ENCODE assay signal across 29 mouse cellular contexts in the genomic region with DNA sequence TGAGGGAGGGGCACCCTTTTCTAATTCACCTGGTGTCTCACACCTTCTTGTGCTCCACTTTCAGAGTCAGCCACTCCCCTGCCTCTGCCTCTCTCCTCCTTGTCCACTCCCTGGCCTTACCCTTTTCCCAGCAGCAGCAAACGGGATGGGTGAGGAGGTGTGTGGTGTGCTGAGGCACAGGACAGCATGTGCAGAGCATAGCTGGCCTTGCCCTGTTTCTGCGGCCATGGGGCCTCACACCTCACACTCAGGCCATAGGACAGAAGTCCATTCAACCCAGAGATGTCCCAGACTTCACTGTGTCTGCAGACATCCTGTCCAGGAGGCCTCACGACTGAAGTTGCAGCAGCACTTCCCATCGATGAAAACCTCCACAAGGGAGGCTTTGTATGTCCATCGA. TPM values are rescaled to one million over a fixed set of nuclear protein-coding genes. Genes with fewer than 3 reads are reported as not detected.
DNase-seq lines count a peak whose midpoint lies in the region; ATAC-seq and TF ChIP-seq lines count a peak whose summit lies in the region.
"Had no signal": no experiment of that assay in that cellular context is flagged by ENCODE, and none has a peak within 500 bp of the region (broad histone marks: within the 10 kb centered on the region; RNA-seq: fewer than 3 reads in every experiment).

No protein-coding gene starts in this region.

- H3K4me2 ChIP-seq in intestine, embryonic 14.5 days (ENCODE audit: low read length), result no peak overlapping the region
- H3K4me2 ChIP-seq in intestine, embryonic 15.5 days (replicated peaks), result no peak overlapping the region
- no peak overlapping the region for H3K4me2 ChIP-seq in liver, embryonic 12.5 days
- H3K4me2 ChIP-seq in stomach, embryonic 16.5 days (ENCODE audit: low read depth, low read length), result no peak overlapping the region
- no peak overlapping the region for H3K4me2 ChIP-seq in stomach, postnatal 0 days (replicated peaks; ENCODE audit: low read depth)
- H3K4me2 ChIP-seq: embryonic facial prominence, embryonic 12.5 days; forebrain, embryonic 13.5 days had no signal

- H3K4me3 ChIP-seq in intestine, embryonic 14.5 days (ENCODE audit: low read depth, low read length), result no peak overlapping the region
- H3K4me3 ChIP-seq in intestine, embryonic 15.5 days (replicated peaks), result no peak overlapping the region
- peak overlapping the region; percentile 0; the same call in 1 of the 2 replicates for H3K4me3 ChIP-seq in liver, adult 2 months (ENCODE audit: insufficient read depth, low read depth, low read length)
- no peak overlapping the region for H3K4me3 ChIP-seq in liver, embryonic 12.5 days
- no peak overlapping the region for H3K4me3 ChIP-seq in stomach, embryonic 16.5 days (replicated peaks; ENCODE audit: low read length)
- H3K4me3 ChIP-seq in stomach, postnatal 0 days (ENCODE audit: low read depth, low read length), result no peak overlapping the region
- H3K4me3 ChIP-seq: embryonic facial prominence, embryonic 10.5 days; embryonic facial prominence, embryonic 12.5 days; forebrain, embryonic 13.5 days had no signal

- intact Hi-C loops in heart, postnatal 14 days (cut with DNase I), result no loop called here

- no peak overlapping the region for H3K9ac ChIP-seq in intestine, embryonic 14.5 days (ENCODE audit: low read length)
- no peak overlapping the region for H3K9ac ChIP-seq in intestine, embryonic 15.5 days
- peak overlapping the region; percentile 4; the same call in 1 of the 2 replicates for H3K9ac ChIP-seq in liver, adult 2 months (ENCODE audit: low read depth, low read length)
- no peak overlapping the region for H3K9ac ChIP-seq in liver, embryonic 12.5 days
- H3K9ac ChIP-seq in stomach, embryonic 16.5 days (ENCODE audit: low read length), result no peak overlapping the region
- H3K9ac ChIP-seq in stomach, postnatal 0 days (ENCODE audit: low read length), result no peak overlapping the region
- H3K9ac ChIP-seq: embryonic facial prominence, embryonic 12.5 days; forebrain, embryonic 13.5 days had no signal

- H3K9me3 ChIP-seq in intestine, embryonic 14.5 days (ENCODE audit: control insufficient read depth, low read length), result no peaks in the 10 kb centered on the region
- H3K9me3 ChIP-seq in intestine, embryonic 15.5 days, result no peaks in the 10 kb centered on the region
- no peaks in the 10 kb centered on the region for H3K9me3 ChIP-seq in liver, embryonic 12.5 days (replicated peaks)
- H3K9me3 ChIP-seq in stomach, embryonic 16.5 days (replicated peaks; ENCODE audit: control insufficient read depth, low read length), result no peaks in the 10 kb centered on the region
- H3K9me3 ChIP-seq in stomach, postnatal 0 days (ENCODE audit: control insufficient read depth, low read length), result no peaks in the 10 kb centered on the region
- H3K9me3 ChIP-seq: embryonic facial prominence, embryonic 10.5 days; embryonic facial prominence, embryonic 12.5 days; forebrain, embryonic 13.5 days; G1E had no signal

- ATAC-seq in intestine, embryonic 14.5 days (replicated peaks; ENCODE audit: low FRiP score, low TSS enrichment, low read depth), result no peak
- no peak for ATAC-seq in intestine, embryonic 15.5 days
- ATAC-seq in liver, embryonic 12.5 days, result no peak
- peak; percentile 25; the same call in 1 of the 2 replicates for ATAC-seq in stomach, embryonic 16.5 days (ENCODE audit: insufficient read depth, low FRiP score)
- ATAC-seq in stomach, postnatal 0 days (ENCODE audit: low FRiP score, low TSS enrichment), result no peak
- ATAC-seq: activated CD4-positive, CD25-positive, alpha-beta regulatory T cell, adult 4 months; CD4-positive, CD25-positive, alpha-beta regulatory T cell, adult 4 months; forebrain, embryonic 13.5 days; Patski had no signal

- DNase-seq in heart, adult 11 months, result peak; percentile 83
- DNase-seq in heart, postnatal 14 days, result no peak
- DNase-seq in intestine, embryonic 14.5 days (ENCODE audit: low spot score), result peak; percentile 21
- DNase-seq in liver, adult 2 months (ENCODE audit: extremely low read depth, low read depth, low spot score), result no peak
- no peak for DNase-seq in stomach, postnatal 0 days (ENCODE audit: low spot score)
- DNase-seq: adrenal gland, adult 8-10 months; adrenal gland, postnatal 14 days; adrenal gland, postnatal 36 days; B cell, adult 2 months; cerebellum, adult 11-12 months; cerebellum, adult 2 months; cerebellum, adult 9-10 months; cerebellum, postnatal 10 days; cerebellum, postnatal 25 days had no signal

- no peaks in the 10 kb centered on the region for H3K27me3 ChIP-seq in intestine, embryonic 14.5 days (replicated peaks; ENCODE audit: control insufficient read depth, insufficient read depth, low read length)
- no peaks in the 10 kb centered on the region for H3K27me3 ChIP-seq in intestine, embryonic 15.5 days (replicated peaks)
- H3K27me3 ChIP-seq in liver, adult 2 months (ENCODE audit: control insufficient read depth, insufficient read depth, low read length), result no peaks in the 10 kb centered on the region
- no peaks in the 10 kb centered on the region for H3K27me3 ChIP-seq in liver, embryonic 12.5 days (replicated peaks)
- H3K27me3 ChIP-seq in stomach, embryonic 16.5 days (ENCODE audit: control insufficient read depth, insufficient read depth, low read length), result no peaks in the 10 kb centered on the region
- no peaks in the 10 kb centered on the region for H3K27me3 ChIP-seq in stomach, postnatal 0 days (ENCODE audit: control insufficient read depth, insufficient read depth, low read length)
- H3K27me3 ChIP-seq: CH12.LX; embryonic facial prominence, embryonic 12.5 days; forebrain, embryonic 13.5 days; Patski had no signal

- TF ChIP-seq POLR2A in liver, adult 2 months (IDR thresholded peaks at IDR 0.05; ENCODE audit: extremely low read depth, insufficient read depth, low read length), result peak; percentile 59; the same call in 1 of the 2 replicates

- 81% methylated on average over 5 of the region's 5 CpGs for WGBS in intestine, embryonic 14.5 days
- 67% methylated on average over 5 of the region's 5 CpGs for WGBS in intestine, embryonic 15.5 days
- whole genome bisulfite sequencing in liver, adult 2 months, result 21% methylated on average over 5 of the region's 5 CpGs
- WGBS in liver, embryonic 12.5 days (ENCODE audit: insufficient replicate concordance), result 64% methylated on average over 5 of the region's 5 CpGs
- WGBS in stomach, embryonic 16.5 days, result 72% methylated on average over 5 of the region's 5 CpGs
- WGBS in stomach, postnatal 0 days, result 69% methylated on average over 5 of the region's 5 CpGs

- no peaks in the 10 kb centered on the region for H3K79me2 ChIP-seq in liver, adult 2 months (ENCODE audit: control insufficient read depth, insufficient read depth, low read length)

- peak; percentile 8; the same call in 1 of the 2 replicates for TF ChIP-seq CTCF in liver, adult 2 months (IDR thresholded peaks at IDR 0.05; ENCODE audit: low read depth, low read length)
- TF ChIP-seq CTCF in stomach, postnatal 0 days (IDR thresholded peaks at IDR 0.05; ENCODE audit: low read depth), result no peak

- H3K27ac ChIP-seq in intestine, embryonic 14.5 days (ENCODE audit: low read depth), result no peak overlapping the region
- no peak overlapping the region for H3K27ac ChIP-seq in intestine, embryonic 15.5 days
- peak overlapping the region; percentile 9 for H3K27ac ChIP-seq in liver, adult 2 months (replicated peaks; ENCODE audit: insufficient read depth, low read depth, low read length)
- no peak overlapping the region for H3K27ac ChIP-seq in liver, embryonic 12.5 days
- no peak overlapping the region for H3K27ac ChIP-seq in stomach, embryonic 16.5 days (ENCODE audit: low read length)
- H3K27ac ChIP-seq in stomach, postnatal 0 days (replicated peaks), result no peak overlapping the region
- H3K27ac ChIP-seq: embryonic facial prominence, embryonic 10.5 days; embryonic facial prominence, embryonic 12.5 days; forebrain, embryonic 13.5 days had no signal

- H3K36me3 ChIP-seq in intestine, embryonic 14.5 days (ENCODE audit: control insufficient read depth, insufficient read depth, low read length), result no peaks in the 10 kb centered on the region
- H3K36me3 ChIP-seq in intestine, embryonic 15.5 days, result no peaks in the 10 kb centered on the region
- H3K36me3 ChIP-seq in liver, adult 2 months (ENCODE audit: control insufficient read depth, insufficient read depth, low read length), result peaks cover 39% of the 10 kb centered on the region
- no peaks in the 10 kb centered on the region for H3K36me3 ChIP-seq in liver, embryonic 12.5 days
- H3K36me3 ChIP-seq in stomach, embryonic 16.5 days (ENCODE audit: control insufficient read depth, insufficient read depth, low read length), result no peaks in the 10 kb centered on the region
- H3K36me3 ChIP-seq in stomach, postnatal 0 days (ENCODE audit: control insufficient read depth, insufficient read depth, low read length), result no peaks in the 10 kb centered on the region
- H3K36me3 ChIP-seq: embryonic facial prominence, embryonic 10.5 days; embryonic facial prominence, embryonic 12.5 days; G1E had no signal

- H3K4me1 ChIP-seq in intestine, embryonic 14.5 days (replicated peaks; ENCODE audit: control insufficient read depth, insufficient read depth, low read length), result no peaks in the 10 kb centered on the region
- no peaks in the 10 kb centered on the region for H3K4me1 ChIP-seq in intestine, embryonic 15.5 days (replicated peaks)
- peaks cover 6% of the 10 kb centered on the region for H3K4me1 ChIP-seq in liver, adult 2 months (ENCODE audit: control insufficient read depth, insufficient read depth, low read length)
- H3K4me1 ChIP-seq in liver, embryonic 12.5 days, result no peaks in the 10 kb centered on the region
- H3K4me1 ChIP-seq in stomach, embryonic 16.5 days (ENCODE audit: control insufficient read depth, insufficient read depth, low read length), result no peaks in the 10 kb centered on the region
- H3K4me1 ChIP-seq in stomach, postnatal 0 days (replicated peaks; ENCODE audit: control insufficient read depth, insufficient read depth), result no peaks in the 10 kb centered on the region
- H3K4me1 ChIP-seq: embryonic facial prominence, embryonic 12.5 days; forebrain, embryonic 13.5 days had no signal

- TF ChIP-seq EP300 in stomach, postnatal 0 days (optimal IDR thresholded peaks at IDR 0.05), result no peak

RNA-seq across cellular contexts. Expression of a gene that starts 4.0 kb away (rescaled TPM):
- not detected for total RNA-seq in heart, postnatal 14 days (2021)
- 97.8 and 153 TPM in 2 replicates for polyA plus RNA-seq in intestine, embryonic 14.5 days (2014; fragmentation: Nextera tagmentation; extraction: Ambion mirVana)
- polyA plus RNA-seq in intestine, embryonic 15.5 days (2015; fragmentation: Nextera tagmentation; extraction: Ambion mirVana), result 2,291 and 2,664 TPM in 2 replicates
- 4,448 and 10,515 TPM in 2 replicates for total RNA-seq in liver, adult 2 months (2014; rRNA removed)
- 1,879 and 1,952 TPM in 2 replicates for polyA plus RNA-seq in liver, adult 2 months (2012; rRNA removed)
- polyA plus RNA-seq in liver, embryonic 12.5 days (2016; fragmentation: Nextera tagmentation; extraction: Ambion mirVana), result 109 and 117 TPM in 2 replicates
- polyA plus RNA-seq in stomach, embryonic 16.5 days (2015; fragmentation: Nextera tagmentation; extraction: Ambion mirVana), result 644 and 834 TPM in 2 replicates
- 208 and 210 TPM in 2 replicates for polyA plus RNA-seq in stomach, postnatal 0 days (2015; fragmentation: Nextera tagmentation; extraction: Ambion mirVana)
- total RNA-seq: adrenal gland, adult 18-20 months; CH12.LX; G1E had no signal
- polyA plus RNA-seq: activated CD4-positive, CD25-positive, alpha-beta regulatory T cell, adult 4 months; CD4-positive, CD25-positive, alpha-beta regulatory T cell, adult 4 months; cerebellum, adult 2 months; cortical plate, adult 2 months; embryonic facial prominence, embryonic 10.5 days; embryonic facial prominence, embryonic 12.5 days; embryonic facial prominence, embryonic 14.5 days; forebrain, embryonic 11.5 days; forebrain, embryonic 13.5 days; G1E; Patski had no signal

RNA-seq across cellular contexts. Expression of a gene that starts 59.4 kb away (rescaled TPM):
- 1 to 10 TPM; 3.8 to 6.4 TPM for total RNA-seq in heart, postnatal 14 days (2021)
- polyA plus RNA-seq in intestine, embryonic 14.5 days (2014; fragmentation: Nextera tagmentation; extraction: Ambion mirVana), result 21.5 and 23.0 TPM in 2 replicates
- polyA plus RNA-seq in intestine, embryonic 15.5 days (2015; fragmentation: Nextera tagmentation; extraction: Ambion mirVana), result 47.4 and 49.6 TPM in 2 replicates
- 54.5 and 69.7 TPM in 2 replicates for total RNA-seq in liver, adult 2 months (2014; rRNA removed)
- polyA plus RNA-seq in liver, adult 2 months (2012; rRNA removed), result 50.1 and 57.4 TPM in 2 replicates
- polyA plus RNA-seq in liver, embryonic 12.5 days (2016; fragmentation: Nextera tagmentation; extraction: Ambion mirVana), result 6.4 TPM in 2 replicates
- 12.7 and 13.0 TPM in 2 replicates for polyA plus RNA-seq in stomach, embryonic 16.5 days (2015; fragmentation: Nextera tagmentation; extraction: Ambion mirVana)
- 10.0 TPM in 2 replicates for polyA plus RNA-seq in stomach, postnatal 0 days (2015; fragmentation: Nextera tagmentation; extraction: Ambion mirVana)
- total RNA-seq: CH12.LX, G1E had no signal
- polyA plus RNA-seq: G1E had no signal

Comparison
In these comparisons a context has a peak if more than half of its experiments do, and no peak if none do; other contexts are left out.
1. DNase-seq: peak in heart, adult 11 months (single experiment) and intestine, embryonic 14.5 days (single experiment); none in heart, postnatal 14 days (0 of 2), liver, adult 2 months (single experiment) and stomach, postnatal 0 days (single experiment).